Mouse (Mus musculus) lung, adult 18-20 months (tissue): ENCODE measurements around the gene Gpm6b.

Experiments used
- DNase-seq, 2 experiments: peaks; one replicate each; pipeline ENCODE4 v3.0.0; 2022; ENCODE audit warnings: mixed read lengths in 2 of 2

The Gpm6b gene

GRCm38 (mm10) chrX:166358955-166359354 lies 120.2 kb downstream of the Gpm6b start:
- DNase-seq: no peak

- no peak for DNase-seq
Observed at GRCm38 (mm10) chrX:166359927-166360440, 121.3 kb downstream of the Gpm6b start.

DNA sequence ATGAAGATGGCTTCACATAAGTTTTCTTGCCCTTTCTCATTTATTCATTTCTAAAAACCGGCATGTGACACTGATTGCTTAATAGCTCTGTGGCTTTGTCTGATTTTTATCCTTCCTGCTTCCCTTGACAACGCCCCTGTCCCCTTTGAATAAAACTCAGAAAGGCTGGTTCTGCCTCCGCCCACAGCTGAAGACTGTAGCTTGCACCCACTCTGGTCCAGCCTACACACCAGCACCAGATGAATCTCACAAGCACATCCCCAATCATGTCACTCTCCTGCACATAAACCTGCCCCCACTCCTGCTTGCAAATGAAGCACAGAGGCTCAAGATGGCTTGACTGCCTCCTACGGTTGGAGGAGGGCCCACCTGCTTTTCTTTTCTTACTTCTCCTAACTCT lies 121.7 kb downstream of the Gpm6b start:
- DNase-seq: no peak

DNA sequence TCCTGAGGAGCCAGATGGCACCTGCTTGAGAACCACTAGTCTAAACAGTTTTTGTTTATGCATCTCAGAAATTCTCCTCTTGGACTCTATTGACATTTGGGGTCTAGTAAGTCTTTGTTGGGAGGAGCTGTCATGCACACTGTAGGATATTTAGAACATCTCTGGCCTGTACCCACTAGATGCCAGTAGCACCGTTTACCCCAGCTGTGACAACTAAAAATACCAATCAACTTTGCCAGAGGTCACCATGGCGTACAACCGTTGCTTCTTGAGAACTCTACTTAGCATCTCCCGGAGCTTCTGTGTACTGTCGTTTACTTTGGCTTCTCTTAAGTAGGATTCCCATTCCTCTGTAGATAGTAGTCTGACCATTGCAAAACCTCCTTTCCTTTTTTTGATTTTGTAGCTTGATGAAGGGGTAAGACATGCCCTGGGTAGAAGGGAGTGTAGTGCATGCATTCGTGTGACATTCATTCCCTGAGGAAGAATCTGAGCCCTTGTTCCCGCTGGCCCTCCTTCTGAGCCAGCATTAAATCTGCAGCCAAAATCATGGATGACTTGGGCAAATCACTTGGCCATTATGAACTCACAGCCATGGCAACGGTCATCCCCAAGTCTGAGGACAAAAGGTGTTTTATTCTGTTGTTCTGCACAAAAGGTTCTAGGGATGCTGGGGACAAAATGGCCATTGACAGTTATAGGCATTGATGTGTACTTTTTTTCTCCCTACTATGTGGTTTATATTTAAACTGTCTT lies 126.9 kb downstream of the Gpm6b start:
- DNase-seq: no peak

DNA sequence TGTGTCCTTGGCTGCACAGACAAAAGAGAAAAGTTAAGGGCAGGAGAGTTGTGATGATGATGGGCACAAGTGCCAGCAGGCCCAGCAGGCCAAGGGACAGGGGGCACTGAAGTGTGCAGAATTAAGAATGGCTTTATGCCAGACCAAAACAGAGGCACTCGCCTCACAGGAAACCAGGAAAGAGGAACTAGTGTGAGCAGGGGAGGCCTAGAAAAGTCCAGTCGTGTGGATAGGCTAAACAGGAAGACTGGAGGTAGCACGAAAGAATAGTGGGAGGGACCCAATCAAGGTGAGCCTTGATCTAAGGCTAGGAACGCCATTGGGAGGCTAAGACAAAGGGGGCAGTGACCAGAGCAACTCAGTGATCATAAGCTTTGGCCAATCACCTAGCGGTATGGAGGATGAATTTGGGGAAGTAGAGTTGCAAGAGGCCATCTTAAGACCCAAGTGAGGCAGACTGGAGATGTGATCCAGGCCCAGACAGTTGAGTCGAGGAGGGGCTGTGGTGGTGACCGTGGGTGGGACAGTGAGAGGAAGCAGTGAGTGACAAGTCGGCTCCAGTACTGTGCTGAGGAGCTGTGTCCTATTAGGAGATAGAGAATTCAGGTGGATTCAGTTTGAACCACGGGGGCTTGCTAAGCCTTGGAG lies 138.1 kb downstream of the Gpm6b start:
- no peak for DNase-seq

DNA sequence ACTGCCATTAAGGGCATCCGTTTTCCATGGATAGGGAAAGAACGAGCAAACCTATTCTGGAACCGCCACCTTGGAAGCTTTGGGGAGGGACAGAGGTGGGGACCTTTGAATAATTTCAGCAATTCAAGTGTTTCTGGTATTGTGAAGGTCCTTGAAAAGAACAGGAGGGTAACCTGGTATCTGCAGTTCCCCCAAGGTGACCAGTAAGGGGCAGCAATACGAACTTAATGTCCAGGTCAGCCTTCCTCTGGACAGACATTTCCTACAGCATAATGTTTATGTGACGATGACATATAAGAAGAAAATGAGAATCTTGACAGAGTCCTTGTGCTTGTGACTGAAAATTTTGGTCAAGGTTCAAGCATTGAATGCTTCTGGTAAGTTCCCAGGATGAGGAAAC lies 139.9 kb downstream of the Gpm6b start:
- DNase-seq: no peak

DNA sequence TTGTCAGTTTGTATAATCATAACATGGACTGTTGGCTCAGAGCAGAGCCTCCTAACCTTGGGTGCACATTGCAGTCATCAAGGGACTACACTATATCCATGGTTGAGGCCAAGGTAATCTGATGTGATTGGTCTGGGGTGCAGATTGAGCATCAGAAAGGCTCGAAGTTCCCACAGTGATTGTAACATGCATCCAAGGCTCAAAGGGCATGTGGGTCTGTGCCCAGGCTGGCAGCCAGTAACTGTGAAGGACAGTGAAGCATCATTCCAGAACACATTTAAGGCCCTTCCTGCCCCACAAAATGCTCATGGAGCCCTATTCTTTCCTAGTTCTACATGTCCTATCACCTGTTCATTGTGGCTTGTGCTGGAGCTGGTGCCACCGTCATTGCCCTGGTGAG lies 144.9 kb downstream of the Gpm6b start:
- no peak for DNase-seq

- DNase-seq: peak in 1 of 2 experiments; percentile 3
Observed at GRCm38 (mm10) chrX:166384935-166385334, 146.2 kb downstream of the Gpm6b start.

DNA sequence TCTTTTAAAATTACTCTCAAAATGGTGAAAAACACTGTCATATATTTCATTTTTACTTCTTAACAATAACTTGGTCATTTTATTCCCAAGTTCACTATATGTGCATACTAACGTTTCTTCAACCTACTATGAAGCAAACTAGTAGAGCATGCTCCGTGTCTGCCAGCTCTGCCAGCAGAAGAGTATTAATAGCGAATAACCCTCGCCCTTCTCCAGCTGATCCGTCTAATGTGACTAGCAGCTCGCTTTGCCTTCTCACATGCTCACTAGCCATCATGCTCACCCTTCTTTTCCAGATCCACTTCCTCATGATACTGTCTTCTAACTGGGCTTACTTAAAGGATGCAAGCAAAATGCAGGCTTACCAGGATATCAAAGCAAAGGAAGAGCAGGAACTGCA lies 147.9 kb downstream of the Gpm6b start:
- no peak for DNase-seq

GRCm38 (mm10) chrX:166393753-166394152 lies 155.0 kb downstream of the Gpm6b start:
- no peak for DNase-seq

DNA sequence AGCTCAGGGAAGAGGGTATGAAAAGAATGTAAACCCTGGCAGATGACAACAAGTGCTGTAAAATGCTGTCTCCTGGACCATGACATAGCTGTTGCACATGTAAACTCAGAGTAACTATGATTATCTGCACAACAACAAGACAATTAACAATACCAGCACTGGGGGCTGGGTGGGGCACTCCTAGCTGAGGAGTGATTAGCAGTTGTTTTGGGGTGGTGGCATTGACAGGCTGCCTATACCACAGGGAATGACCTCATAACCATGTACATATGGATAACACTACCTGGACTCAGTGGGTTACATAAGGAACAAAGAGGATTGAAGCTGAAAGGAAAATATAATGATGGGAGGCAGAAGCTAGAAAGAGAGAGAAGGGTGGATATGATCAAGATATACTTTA lies 169.2 kb downstream of the Gpm6b start:
- no peak for DNase-seq

DNA sequence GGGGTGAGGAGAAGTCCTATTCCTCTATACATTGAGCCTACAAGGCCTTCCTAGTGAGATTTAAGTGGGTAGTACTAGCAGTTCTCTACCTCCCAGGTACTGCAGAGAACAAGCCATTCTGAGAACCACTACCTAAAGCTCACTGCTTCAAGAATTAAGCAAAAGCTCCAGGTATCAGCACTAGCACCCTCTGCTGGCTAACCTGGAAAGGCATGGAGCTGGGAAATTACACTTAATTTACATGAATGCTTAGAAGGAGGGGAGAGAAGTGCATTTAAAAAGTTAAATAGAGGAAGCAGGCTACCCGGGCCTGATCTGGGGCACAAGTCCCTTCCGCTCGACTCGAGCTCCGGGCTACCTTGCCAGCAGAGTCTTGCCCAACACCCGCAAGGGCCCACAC lies 177.5 kb downstream of the Gpm6b start:
- no peak for DNase-seq

DNA sequence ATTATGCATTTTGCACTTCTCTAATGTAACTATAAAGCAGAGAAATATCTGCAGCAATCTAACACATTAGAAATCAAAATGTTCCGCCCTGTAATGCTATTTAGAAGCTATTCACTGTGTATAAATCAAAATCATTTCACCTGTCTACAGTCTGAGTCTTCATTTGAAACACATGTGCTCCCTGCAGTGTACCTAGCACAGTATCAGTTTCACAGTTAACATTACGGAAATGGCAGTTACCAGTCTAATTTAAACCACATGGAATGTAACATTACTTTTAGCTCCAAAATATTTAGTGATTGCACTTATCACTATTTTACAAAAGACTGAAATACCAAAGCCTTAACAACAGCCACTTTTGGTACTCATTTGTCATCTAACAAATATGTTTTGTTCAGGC lies 196.1 kb downstream of the Gpm6b start:
- DNase-seq: no peak
